Mouse (Mus musculus): ENCODE measurements at regions not wholly inside any gene's neighbourhood (a gene's known extent, or its start where the extent isn't known, plus 50 kb on each side); places are given as distances from the start of the nearest gene placed in this dataset.
A peak's percentile ranks its signal among the peaks of the same experiment; 100 is the strongest.

- DNase-seq = no peak
These were observed 484.3 kb upstream of the Zfp462 start for GRCm38 (mm10) chr4:54460596-54460995.

GRCm38 (mm10) chr4:54469176-54469575, 475.7 kb upstream of the Zfp462 start:
- no peak for DNase-seq

- DNase-seq = peak; percentile 4 to 10
These were observed 474.5 kb upstream of the Zfp462 start for GRCm38 (mm10) chr4:54470022-54471008.

- DNase-seq = no peak
These were observed 473.8 kb upstream of the Zfp462 start for GRCm38 (mm10) chr4:54471009-54471408.

- DNase-seq = no peak
These were observed 463.1 kb upstream of the Zfp462 start for GRCm38 (mm10) chr4:54481766-54482165.

- no peak for DNase-seq
These were observed 451.8 kb upstream of the Zfp462 start for GRCm38 (mm10) chr4:54493074-54493473.

GRCm38 (mm10) chr4:54497312-54497994, 447.4 kb upstream of the Zfp462 start:
- no peak for DNase-seq

GRCm38 (mm10) chr4:54515934-54516333, 428.9 kb upstream of the Zfp462 start:
- DNase-seq = no peak

GRCm38 (mm10) chr4:54523283-54523682, 421.6 kb upstream of the Zfp462 start:
- DNase-seq = no peak

GRCm38 (mm10) chr4:54526003-54526586, 418.8 kb upstream of the Zfp462 start:
- DNase-seq = no peak

- DNase-seq = no peak
These were observed 417.2 kb upstream of the Zfp462 start for GRCm38 (mm10) chr4:54527660-54528059.

GRCm38 (mm10) chr4:54531739-54532138, 413.1 kb upstream of the Zfp462 start:
- DNase-seq = no peak

- peak in 1 of 2 experiments; percentile 2 for DNase-seq
These were observed 411.0 kb upstream of the Zfp462 start for GRCm38 (mm10) chr4:54533846-54534245.

- DNase-seq = no peak
These were observed 391.8 kb upstream of the Zfp462 start for GRCm38 (mm10) chr4:54552864-54553618.

GRCm38 (mm10) chr4:54563075-54563474, 381.8 kb upstream of the Zfp462 start:
- no peak for DNase-seq

- no peak for DNase-seq
These were observed 371.7 kb upstream of the Zfp462 start for GRCm38 (mm10) chr4:54573185-54573584.

- peak in 1 of 2 experiments; percentile 2 for DNase-seq
These were observed 357.7 kb upstream of the Zfp462 start for GRCm38 (mm10) chr4:54587197-54587596.

- DNase-seq = no peak
These were observed 356.1 kb upstream of the Zfp462 start for GRCm38 (mm10) chr4:54588704-54589103.

GRCm38 (mm10) chr4:54601671-54602512, 343.0 kb upstream of the Zfp462 start:
- peak; percentile 6 to 9 for DNase-seq

GRCm38 (mm10) chr4:54602513-54603205, 342.2 kb upstream of the Zfp462 start:
- no peak for DNase-seq

GRCm38 (mm10) chr4:54610101-54610500, 334.7 kb upstream of the Zfp462 start:
- DNase-seq = no peak
